Mouse (Mus musculus) testis, adult 2 months (tissue): ENCODE data around the gene Mtch1.

Source experiments
- CTCF ChIP-seq: fragments of 200-500 bp; IDR thresholded peaks from 2 replicates; pipeline ENCODE4 v1.5.1; 2012; ENCODE audit warnings: low read depth, mild to moderate bottlenecking, inconsistent platforms, low read length, moderate library complexity; ENCODE audit not compliant: control insufficient read depth, insufficient read depth, insufficient replicate concordance
- POLR2A ChIP-seq: fragments of 200-500 bp; IDR thresholded peaks from 2 replicates; pipeline ENCODE4 v1.6.1; 2012; ENCODE audit warnings: low read depth, mild to moderate bottlenecking, inconsistent platforms, low read length, moderate library complexity; ENCODE audit not compliant: control insufficient read depth

GRCm38 (mm10) chr17:29346496-29347125, 1.1 kb downstream of the Mtch1 start:
- TF ChIP-seq POLR2A (no peak), CTCF (no peak)
